Mouse (Mus musculus) adrenal gland, postnatal 25 days (tissue): ENCODE data around the gene Draxin. TPM values are rescaled to one million over a fixed set of nuclear protein-coding genes. Genes with fewer than 3 reads are reported as not detected.
A peak's percentile ranks its signal among the peaks of the same experiment; 100 is the strongest.
"Not testable (repeated sequence)": the region's sequence is repeated elsewhere in the genome, so short reads cannot be mapped to it uniquely, and the experiment has no call there.

Experiments
- DNase-seq: peaks from one replicate; pipeline ENCODE4 v3.0.0; 2021; ENCODE audit warnings: mixed read lengths
- long read RNA-seq: library from polyadenylated mRNA; stranded (forward); transcript quantifications from one replicate; pipeline ENCODE4 v2.0.0, GENCODE M21; 2021
- total RNA-seq: library from RNA; stranded (reverse); gene quantifications from 2 replicates; pipeline ENCODE4 v1.2.3, GENCODE M21; 2021

Draxin gene
- total RNA-seq, result 0.15 and 0.24 TPM in 2 replicates
- long read RNA-seq, result 0 reads

DNA sequence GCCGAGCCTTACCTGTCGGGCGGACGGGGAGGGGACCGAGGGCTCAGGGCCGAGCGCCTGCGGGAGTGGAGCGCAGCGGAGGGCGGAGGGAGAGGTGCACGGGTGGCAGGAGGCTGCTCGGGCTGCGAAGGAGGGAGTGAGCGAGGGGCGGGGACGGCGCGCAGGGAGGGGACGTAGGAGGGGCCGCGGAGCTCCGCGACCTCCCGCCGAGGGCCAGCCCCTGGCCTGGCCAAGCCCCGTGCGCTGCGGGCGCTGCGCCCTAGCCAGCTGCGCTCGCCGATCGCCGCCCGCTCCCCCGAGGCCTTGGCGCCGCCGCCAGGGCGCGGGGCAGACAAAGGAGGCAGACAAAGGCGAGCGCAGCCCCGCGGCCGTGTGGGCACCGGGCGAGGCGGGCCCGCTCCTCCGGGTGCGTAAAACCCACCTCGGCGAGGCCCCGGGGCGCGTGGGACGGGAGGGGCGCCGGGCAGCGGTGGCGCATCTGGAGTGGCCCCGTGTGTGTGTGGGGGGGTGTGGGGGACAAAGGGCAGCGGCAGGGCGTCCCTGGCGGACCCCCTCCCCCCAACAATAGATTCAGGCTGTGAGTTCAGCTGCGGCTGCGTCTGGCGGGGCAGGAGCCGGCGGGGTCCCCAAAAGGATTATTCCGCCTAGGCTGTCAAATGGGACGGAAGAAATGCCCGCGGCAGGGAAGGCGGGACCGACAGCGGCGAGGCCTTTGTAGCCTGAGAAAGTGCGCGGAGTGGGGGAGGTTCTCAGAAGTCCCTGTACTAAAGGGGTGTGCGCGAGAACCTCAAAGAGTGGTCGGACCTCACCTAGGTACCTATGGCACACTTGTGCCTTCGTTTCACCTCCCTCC is at the start of gene Draxin:
TSS of gene Draxin (minus strand) at position 138 of the 853 bp plus-strand sequence.
- DNase-seq, result peak; percentile 67

GRCm38 (mm10) chr4:148177716-148178115 is 47.2 kb upstream of the Draxin start:
- DNase-seq, result no peak

GRCm38 (mm10) chr4:148176603-148177002 is 46.1 kb upstream of the Draxin start:
- not testable (repeated sequence) for DNase-seq

DNA sequence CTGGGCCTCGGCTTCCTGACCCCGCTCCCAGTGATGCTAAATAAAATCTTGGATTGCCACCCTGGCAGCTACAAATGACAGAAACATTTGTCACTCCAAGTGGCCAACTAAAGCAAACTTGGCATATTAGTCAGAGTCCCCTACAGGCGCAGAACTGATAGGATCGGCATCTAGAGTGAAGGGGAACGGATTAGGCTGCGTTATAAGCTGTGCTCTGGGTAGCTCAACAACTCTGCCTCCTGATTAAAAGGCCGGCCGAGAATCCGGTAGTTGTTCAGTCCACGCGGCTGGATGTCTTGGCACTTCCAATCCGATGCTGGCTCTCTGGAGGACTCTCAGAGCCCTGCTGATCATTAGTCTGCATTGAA is 44.0 kb upstream of the Draxin start:
- no peak for DNase-seq

- no peak for DNase-seq
Observed at GRCm38 (mm10) chr4:148173811-148174494, 43.5 kb upstream of the Draxin start.

- no peak for DNase-seq
Observed at GRCm38 (mm10) chr4:148171261-148171660, 40.8 kb upstream of the Draxin start.

- peak; percentile 46 for DNase-seq
Observed at GRCm38 (mm10) chr4:148170842-148171241, 40.3 kb upstream of the Draxin start.

DNA sequence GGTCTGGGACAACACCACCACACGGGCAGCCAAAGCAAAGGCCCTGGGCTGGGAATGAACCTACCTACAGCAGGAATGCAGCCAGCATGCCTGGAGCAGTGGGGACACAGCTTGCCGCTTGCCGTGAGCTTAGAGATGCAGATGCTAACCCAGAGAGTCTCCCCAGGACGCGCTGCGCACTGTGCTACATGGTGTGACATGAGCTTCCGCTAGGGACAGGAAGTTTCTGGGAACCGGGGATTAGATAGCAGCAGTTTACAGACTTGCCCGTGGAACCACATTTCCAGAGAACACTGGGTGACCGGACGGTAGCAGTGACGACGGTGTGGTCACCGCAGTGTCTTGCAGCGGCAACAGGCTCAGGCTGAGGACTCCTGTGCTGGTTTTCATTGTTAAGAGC is 39.1 kb upstream of the Draxin start:
- DNase-seq, result no peak

- peak; percentile 69 for DNase-seq
Observed at GRCm38 (mm10) chr4:148168287-148168686, 37.8 kb upstream of the Draxin start.

GRCm38 (mm10) chr4:148166986-148167385 is 36.5 kb upstream of the Draxin start:
- peak; percentile 74 for DNase-seq

- no peak for DNase-seq
Observed at GRCm38 (mm10) chr4:148166431-148166830, 35.9 kb upstream of the Draxin start.

DNA sequence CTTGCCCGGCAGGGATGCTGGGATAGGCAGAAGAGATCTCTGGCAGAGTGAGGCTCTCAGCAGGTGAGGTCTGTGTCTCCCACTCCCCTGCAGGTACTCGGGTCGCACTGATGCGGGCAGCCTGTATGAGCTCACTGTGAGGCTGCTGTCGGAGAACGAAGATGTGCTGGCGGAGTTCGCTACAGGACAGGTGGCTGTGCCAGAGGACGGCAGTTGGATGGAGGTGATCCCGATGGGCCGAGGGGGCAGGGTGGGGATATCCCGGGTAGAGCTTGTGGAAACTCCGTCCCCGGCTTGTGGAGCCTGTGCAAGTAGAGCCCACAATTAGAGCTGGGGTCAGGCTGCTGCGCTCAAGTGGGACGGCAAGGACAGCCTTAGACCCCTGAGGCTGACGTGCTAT is 35.1 kb upstream of the Draxin start:
- no peak for DNase-seq

DNA sequence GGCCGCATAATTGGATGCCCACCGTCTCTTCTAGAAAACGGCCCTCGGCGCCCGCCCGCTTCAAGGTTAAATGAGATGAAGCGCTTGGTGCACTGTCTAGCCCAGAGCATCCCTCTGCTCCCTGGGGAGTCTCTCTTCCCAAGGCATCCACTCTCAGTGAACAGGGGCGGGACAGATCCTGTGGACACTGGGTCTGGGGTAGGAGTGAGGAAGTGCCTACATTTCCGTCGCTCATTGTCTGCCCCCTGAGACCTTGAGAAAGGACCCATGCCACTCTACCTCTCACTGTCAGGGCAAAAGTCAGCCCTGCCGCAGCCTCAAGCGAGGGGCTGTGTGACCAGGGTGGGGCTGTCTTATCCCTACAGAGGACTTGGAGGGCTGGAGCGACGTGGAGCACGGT is 34.0 kb upstream of the Draxin start:
- no peak for DNase-seq

DNA sequence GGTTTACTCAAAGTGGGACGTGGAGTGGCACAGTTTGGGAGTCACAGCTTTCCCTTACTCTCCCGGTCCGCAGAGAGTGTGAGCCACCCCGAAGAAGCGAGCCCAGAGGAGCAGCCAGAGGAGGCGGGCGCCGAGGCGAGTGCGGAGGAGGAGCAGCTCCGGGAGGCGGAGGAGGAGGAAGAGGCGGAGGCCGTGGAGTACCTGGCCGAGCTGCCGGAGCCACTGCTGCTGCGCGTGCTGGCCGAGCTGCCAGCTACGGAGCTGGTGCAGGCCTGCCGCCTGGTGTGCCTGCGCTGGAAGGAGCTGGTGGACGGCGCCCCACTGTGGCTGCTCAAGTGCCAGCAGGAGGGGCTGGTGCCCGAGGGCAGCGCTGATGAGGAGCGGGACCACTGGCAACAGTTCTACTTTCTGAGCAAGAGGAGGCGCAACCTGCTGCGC is 33.5 kb upstream of the Draxin start:
- peak; percentile 82 for DNase-seq

DNA sequence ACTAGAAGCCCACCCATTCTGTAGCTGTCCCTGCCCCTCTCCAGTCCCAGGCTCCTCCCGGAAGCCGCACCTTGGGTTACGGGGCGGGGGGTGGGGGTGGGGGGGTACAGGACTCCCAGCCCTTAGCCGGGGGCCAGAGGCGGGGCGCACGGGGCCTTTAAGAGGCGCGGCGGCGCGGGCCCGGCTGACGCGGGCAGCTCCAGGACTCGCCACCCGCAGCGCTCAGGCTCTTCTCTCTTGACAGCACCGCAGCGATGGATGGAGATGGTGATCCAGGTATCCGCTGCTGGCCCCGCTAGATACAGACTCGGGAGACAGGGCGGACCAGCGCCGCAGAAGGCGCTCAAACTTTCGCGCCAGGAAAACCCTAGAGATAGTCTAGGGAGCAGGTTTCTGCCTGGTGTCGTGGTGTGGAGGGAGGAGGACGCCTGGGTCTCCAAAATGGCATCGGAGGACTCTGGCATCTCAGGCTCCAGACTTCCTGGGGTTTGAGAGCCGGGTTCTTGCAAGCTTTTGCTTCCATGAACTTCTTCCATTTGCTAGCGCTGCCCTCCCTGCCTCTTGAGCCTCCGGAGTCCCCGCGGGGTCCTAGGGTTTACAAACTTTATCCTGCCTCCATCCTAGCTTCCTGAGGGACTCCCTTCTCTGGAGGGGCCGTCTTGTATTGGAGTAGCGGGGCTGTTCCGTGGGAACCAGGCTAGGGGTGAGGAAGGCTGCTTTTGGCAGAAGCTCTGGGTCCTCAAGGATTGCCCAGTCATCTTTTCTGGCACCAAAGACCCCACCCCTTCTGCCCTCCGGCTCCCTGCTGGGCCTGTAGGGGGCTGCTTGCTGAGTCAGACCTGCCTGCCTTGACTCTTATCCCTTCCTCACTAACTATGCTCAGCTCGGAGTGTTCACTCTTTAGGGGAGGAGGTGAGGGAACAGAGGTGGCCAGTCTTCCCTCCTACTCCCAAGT is 30.2 kb upstream of the Draxin start, which contains the start of the genes Fbxo44 and Fbxo2:
TSS of gene Fbxo44 (minus strand) at position 47 of the 955 bp plus-strand sequence.
TSS of gene Fbxo2 (plus strand) at position 186 of the 955 bp plus-strand sequence.
- DNase-seq, result peak; percentile 49

DNA sequence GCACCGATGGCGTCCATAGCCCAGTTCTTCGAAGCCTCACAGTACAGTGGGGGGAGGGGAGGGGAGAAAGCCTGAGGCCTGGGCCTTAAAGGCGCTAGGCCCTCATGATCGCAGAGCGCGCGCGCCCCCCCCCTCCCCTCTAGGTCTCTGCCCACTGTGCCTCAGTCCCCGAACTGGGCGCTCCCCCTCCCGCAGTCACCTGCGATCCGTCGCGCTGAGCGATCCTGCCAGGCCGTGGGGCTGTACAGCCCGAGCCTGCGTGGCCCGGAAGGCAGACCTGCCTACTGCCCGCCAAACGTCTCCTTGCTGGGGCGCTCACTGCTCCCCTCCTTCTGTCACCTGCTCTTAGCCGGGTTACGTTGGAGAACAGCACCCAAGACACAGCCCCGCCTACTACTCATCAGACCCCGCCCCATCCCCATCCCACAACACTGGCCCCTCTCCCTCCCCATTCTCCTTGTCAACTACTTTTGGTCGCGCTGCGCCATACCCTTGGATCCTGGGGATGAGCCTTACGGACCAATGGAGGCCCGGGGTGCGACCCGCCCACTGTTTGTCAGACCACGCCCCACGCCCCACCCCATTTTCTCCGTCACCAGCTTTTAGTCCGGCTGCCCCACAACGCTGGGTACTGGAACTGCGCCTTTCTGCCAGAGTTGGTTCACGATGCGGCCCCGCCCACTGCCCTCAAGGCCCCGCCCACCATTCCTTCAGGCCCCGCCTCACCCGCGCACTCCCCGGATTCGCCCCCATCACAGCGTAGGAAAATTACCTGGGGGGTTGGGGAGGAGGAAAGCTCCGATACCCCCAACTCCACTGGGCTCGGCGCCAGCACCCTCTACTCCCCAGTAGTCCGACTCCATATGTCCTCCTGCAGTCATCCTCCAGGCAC is 29.3 kb upstream of the Draxin start:
- peak; percentile 94 for DNase-seq

GRCm38 (mm10) chr4:148158436-148159348 is 28.2 kb upstream of the Draxin start:
- DNase-seq, result no peak

GRCm38 (mm10) chr4:148154982-148155381 is 24.5 kb upstream of the Draxin start:
- DNase-seq, result no peak

DNA sequence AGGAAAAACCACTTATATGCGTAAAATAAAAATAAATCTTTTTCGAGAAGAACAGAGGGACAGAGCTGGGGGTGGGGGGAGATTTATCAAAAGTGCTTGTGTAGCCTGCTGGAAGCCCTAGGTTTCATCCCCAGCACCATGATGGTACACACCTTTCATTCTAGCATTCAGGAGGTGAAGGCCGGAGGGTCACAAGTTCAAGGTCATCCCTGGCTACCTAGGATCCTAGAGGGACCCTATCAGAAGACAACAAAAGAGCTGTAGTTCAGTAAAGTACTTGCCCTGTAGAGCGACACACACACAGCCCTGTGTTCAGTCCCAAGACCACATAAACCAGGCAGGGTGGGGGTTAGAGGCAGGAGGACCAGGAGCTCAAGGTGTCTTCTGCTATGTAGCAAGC is 23.5 kb upstream of the Draxin start:
- no peak for DNase-seq

GRCm38 (mm10) chr4:148152547-148152946 is 22.0 kb upstream of the Draxin start:
- DNase-seq, result no peak
